Mouse (Mus musculus): ENCODE measurements around the gene Lmbr1. TPM values are rescaled to one million over a fixed set of nuclear protein-coding genes. Genes with fewer than 3 reads are reported as not detected.
"Not testable (repeated sequence)": the region's sequence is repeated elsewhere in the genome, so short reads cannot be mapped to it uniquely, and the experiment has no call there.

The Lmbr1 gene
- 10 to 100 TPM; 38.6 to 41.3 TPM for total RNA-seq (2021)

DNA sequence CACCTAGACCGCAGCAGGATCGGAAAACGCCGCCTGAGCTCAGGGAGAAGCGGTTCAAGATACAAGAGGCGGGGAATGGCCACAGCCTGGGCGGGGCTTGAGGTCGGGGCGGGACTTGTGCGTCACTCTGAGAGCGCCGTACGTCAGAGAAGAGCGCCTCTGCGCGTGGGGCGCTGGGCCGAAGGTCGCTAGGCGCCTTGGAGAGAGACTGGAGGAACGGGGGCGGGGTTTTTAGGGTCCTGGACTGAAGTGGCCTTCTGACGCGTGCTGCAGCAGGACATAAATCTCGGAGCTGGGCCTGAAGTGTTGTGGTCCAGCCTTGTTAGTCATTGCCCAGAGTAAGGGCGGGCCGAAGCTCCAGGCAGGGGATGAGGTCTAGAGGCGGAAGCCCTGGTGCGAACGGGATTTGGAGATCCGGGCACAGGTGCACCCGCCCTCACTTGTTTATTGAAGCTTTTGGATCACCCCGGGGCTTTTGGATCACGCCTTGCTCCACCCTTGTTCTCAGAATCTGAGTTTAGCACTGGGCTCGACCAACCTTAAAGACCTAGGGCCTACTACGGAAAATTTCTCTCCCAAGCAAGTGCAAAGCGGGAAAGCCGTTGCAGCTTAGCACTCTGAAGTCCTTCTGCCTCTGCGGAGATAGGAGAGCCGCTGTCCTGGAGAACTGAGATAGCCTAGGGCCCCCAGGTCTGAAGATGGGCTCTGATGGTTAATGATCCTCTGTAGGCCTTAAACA lies at the start of gene Lmbr1:
TSS of gene Lmbr1 (minus strand) at position 93 of the 739 bp plus-strand sequence.
- peak; percentile 95 for DNase-seq
- intact Hi-C loops (cut with DNase I), result no loop called here

DNA sequence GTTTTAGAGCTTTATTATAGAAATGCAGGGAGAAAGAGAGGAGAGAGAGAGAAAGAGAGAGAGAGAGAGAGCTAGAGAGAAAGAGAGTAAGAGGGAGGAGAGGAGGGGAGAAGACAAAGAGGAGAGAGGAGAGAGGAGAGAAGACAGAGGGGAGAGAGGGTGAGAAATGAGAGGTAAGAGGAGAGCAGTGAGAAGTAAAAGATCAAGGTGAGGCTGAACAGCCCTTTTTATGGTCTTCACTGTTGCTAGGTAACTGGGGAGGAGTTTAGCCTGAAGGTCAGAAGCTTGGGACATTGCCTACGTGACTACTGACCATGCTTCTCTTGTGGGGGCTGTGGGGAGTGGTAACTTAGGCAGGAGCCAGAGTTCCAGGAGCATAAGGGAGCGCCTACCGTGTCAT lies 45.1 kb upstream of the Lmbr1 start:
- intact Hi-C loops (cut with DNase I); DNase-seq: not testable (repeated sequence)

DNA sequence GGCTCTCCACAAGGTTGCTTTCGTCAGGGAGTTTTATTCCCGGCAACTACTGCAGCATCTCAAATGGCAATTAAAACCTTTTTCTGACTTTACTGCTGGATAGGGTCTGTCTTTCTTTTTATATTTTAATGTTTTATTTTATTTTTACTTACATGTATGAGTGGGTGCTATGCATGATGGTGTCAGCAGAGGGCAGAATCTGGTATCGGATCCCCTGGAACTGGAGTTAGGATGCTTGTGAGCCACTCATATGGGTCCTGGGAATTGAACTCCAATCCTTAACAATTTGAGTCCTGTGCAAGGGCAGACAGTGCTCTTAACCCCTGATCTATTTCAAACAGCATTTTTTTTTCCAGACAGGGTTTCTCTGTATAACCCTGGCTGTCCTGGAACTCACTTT lies 34.9 kb upstream of the Lmbr1 start:
- intact Hi-C loops (cut with DNase I), result no loop called here

GRCm38 (mm10) chr5:29410854-29411253 lies 32.7 kb upstream of the Lmbr1 start:
- intact Hi-C loops (cut with DNase I), result no loop called here
- no peak for DNase-seq

More for the DNA sequence above, 34.9 kb upstream of the Lmbr1 start:
- no peak for DNase-seq

DNA sequence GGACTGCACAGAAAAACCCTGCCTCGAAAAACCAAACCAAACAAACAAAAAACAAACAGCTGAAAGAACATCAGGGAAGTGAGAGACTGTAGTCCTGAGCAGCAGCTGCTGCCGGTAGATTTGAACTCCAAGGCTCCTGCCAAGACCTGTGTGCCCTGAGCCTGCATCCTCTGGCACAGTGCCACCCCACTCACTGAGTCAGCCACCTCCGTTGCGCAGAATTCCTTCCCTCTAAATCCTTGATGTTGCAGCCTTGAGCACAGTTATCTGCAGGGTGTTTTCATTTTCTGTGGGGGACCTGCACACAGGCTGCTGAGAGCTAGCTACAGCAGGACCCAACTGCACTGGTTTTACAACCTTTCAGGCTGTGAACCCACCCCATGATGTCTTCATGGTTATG lies 20.2 kb upstream of the Lmbr1 start:
- DNase-seq, result peak; percentile 35
- intact Hi-C loops (cut with DNase I), result no loop called here

GRCm38 (mm10) chr5:29388944-29389765 lies 11.0 kb upstream of the Lmbr1 start:
- DNase-seq, result peak; percentile 84
- intact Hi-C loops (cut with DNase I), result no loop called here

GRCm38 (mm10) chr5:29388181-29388943 lies 10.2 kb upstream of the Lmbr1 start:
- intact Hi-C loops (cut with DNase I), result no loop called here
- DNase-seq, result no peak

DNA sequence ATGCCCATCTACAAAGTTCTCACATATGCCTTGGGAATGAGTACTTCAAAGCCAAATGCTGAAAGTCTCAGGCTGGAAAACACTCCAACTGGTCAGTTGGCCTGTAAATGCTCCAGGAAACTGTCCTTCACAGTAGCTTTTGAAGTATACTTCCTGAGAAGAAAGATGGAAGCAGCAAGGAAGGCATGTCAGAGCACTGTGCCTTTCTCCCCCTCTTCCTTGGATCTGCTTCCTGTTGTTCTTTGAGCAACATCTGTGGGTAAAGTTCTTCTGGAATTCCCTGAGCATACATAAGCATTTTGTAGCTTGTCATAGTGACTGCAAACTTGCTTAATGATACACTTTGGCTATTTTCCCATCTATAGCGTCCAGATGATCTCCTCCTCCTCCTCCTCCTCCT lies 9.4 kb upstream of the Lmbr1 start:
- no peak for DNase-seq
- intact Hi-C loops (cut with DNase I), result no loop called here

DNA sequence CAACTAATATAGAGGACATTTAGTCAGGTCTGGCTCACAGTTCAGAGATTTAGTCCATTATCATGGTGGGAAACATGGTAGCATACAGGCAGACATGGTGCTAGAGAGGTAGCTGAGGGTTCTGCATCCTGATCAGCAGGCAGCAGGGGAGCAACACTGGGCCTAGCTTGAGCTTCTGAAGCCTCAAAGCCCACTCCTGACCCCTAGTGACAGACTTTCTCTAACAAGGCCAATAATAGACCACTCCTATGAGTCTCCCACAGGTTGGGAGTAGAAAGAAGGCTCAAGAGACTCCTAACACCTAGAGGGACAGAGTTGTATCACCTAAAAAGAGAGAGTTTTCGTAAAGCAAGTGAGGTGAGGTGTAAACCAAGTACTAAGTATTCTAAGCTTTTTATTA lies 4.6 kb upstream of the Lmbr1 start:
- intact Hi-C loops (cut with DNase I), result no loop called here

DNA sequence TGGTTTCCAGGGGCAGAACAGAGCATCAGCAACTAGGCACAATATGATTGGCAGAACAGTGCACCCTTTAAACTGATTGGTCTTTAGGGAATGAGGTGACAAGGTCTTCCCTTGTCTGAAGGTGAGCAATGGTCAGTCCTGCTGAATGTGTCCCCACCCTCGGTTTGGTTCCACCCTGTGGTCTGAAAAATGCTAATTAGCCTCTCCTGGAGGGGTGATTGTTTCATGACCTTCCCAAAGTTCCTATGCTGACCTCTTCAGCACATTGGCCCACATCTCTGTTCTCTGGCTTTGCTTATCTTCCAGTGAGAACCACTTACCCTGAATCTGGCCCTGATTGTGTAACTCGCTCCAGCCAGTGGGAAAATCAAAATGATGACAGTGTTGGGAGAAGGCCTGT lies 1.9 kb upstream of the Lmbr1 start:
- intact Hi-C loops (cut with DNase I), result no loop called here
- DNase-seq, result no peak

More for the DNA sequence above, 4.6 kb upstream of the Lmbr1 start:
- no peak for DNase-seq

DNA sequence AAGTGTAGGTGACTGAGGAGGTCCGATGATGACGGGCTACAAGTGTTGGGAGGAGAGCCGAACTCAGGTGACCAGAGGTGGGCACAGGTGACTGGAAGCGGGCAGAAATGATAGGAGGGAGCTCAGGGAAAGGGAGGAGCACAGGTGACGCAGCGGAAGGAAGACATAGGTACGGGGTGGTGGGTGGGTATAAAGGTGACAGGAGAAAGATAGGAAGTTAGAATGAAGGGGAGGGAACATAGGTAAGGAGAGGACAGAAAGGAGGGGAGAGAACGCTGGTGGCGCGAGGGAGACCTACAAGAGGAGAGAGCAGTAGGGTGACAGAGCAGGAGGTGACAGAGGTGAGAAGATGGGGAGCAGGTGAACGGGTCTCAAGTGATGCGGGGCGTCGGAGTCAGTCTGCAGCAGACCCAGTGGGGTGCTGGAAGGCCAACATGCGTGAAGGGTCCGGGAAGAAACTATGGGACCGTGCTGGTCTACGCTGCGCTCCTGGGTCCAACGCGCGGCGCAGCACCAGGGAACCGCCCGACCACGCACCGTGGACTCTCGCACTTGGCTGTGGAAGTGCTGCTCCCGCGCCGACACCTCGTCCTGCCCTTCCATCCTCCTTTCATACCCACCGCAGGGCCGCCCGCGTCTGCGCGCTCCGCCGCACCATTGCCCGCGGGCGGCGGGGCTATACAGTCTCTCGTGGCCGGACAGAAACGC lies 446 bp downstream of the Lmbr1 start:
- intact Hi-C loops (cut with DNase I), result no loop called here
- peak; percentile 6 for DNase-seq

GRCm38 (mm10) chr5:29363511-29363910 lies 14.7 kb downstream of the Lmbr1 start:
- no peak for DNase-seq
- intact Hi-C loops (cut with DNase I), result no loop called here

DNA sequence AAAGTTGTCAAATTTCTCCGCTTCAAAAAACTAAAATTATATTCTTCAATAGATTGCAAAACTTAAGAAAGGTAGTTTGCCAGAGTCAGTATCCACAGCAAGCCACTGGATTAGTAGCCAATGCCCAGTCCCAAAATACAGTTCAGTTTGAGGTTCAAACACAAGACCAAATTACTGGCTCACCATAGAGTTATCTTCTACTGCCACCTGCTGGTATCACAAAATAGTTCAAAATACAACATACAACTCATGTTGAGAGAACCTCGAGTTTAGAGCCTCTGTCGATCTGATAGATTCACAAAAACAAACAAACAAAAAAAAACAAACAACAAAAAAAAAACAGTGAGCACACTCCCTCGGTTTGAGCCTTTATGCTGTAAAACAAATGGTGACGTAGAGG lies 42.4 kb downstream of the Lmbr1 start:
- no peak for DNase-seq
- intact Hi-C loops (cut with DNase I), result loop anchor here (10.0 kb wide), 1 partner anchor 881 kb away; no protein-coding TSS in a partner anchor

- DNase-seq, result no peak
- intact Hi-C loops (cut with DNase I), result no loop called here
Observed at GRCm38 (mm10) chr5:29322503-29322902, 55.7 kb downstream of the Lmbr1 start.

GRCm38 (mm10) chr5:29309191-29309590 lies 69.0 kb downstream of the Lmbr1 start:
- intact Hi-C loops (cut with DNase I), result no loop called here
- no peak for DNase-seq

GRCm38 (mm10) chr5:29293194-29293593 lies 85.0 kb downstream of the Lmbr1 start:
- intact Hi-C loops (cut with DNase I), result loop anchor here (5.0 kb wide), 1 partner anchor 841 kb away; no protein-coding TSS in a partner anchor
- DNase-seq, result peak; percentile 74

- DNase-seq, result no peak
- intact Hi-C loops (cut with DNase I), result loop anchor here (5.0 kb wide), 1 partner anchor 838 kb away; no protein-coding TSS in a partner anchor
Observed at GRCm38 (mm10) chr5:29290110-29290509, 88.1 kb downstream of the Lmbr1 start.

DNA sequence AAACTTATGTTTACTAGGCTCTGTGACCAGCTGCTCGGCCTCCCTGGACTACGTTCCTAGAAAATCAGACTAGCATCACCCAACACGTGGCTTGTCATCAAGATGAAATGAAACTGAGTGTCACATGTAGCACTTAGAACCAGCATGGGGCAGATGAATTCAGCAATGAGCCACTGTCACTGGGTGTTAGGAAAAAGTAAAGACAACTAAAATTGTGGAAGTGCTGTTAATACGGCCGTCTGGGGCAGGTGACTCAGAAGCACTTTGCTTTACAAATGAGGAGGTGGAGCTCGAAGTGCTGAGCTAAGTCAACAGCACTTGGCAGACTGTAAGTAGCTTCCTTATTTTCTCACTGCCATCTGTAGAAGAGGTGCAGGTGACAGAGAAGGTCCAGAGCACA lies 88.5 kb downstream of the Lmbr1 start:
- no peak for DNase-seq
- intact Hi-C loops (cut with DNase I), result loop anchor here (5.0 kb wide), 1 partner anchor 837 kb away; no protein-coding TSS in a partner anchor

DNA sequence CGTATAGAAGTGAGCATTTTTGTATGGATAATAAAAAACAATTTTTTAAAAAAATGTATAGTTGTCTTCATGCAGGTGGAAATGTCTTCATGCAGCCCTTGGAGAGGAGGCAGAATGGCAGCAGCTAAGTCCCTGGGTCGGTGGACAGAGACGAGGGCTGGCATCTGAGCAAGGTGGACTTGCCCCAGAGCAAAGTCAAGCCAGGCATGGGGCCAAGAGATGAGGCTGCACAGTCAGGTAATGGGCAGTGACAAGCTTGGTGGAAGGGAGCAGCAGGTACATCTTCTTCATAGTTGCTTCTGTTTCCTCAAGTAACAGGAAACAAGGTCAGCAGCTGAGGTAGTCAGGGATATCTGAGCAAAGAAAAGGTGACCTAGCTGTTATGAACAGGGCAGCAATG lies 97.1 kb downstream of the Lmbr1 start:
- intact Hi-C loops (cut with DNase I), result no loop called here
- DNase-seq, result no peak

DNA sequence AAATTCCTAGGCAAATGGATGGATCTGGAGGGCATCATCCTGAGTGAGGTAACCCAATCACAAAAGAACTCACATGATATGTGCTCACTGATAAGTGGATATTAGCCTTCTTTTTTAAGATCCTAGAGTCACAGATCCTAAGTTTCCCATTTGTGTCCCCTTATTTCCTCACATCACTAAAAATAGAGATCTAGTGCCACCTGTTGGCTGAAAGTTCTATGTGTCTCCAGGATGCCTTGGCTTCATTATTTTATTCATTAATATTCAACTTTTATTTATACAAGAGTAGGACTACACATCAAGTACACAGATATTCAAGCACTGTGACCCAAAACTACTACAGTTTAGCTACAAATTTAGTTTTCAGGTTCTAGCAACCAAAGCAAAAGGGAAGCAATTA lies 103.4 kb downstream of the Lmbr1 start:
- no peak for DNase-seq
- intact Hi-C loops (cut with DNase I), result no loop called here

Data from left cerebral cortex, postnatal 4 days (tissue).